Mouse (Mus musculus): Measurements from ENCODE around the gene Slc4a4. TPM values are rescaled to one million over a fixed set of nuclear protein-coding genes. Genes with fewer than 3 reads are reported as not detected.
"Not testable (repeated sequence)": the region's sequence is repeated elsewhere in the genome, so short reads cannot be mapped to it uniquely, and the experiment has no call there.

The Slc4a4 gene
- total RNA-seq, 2 experiments from 2014 or later, result 20.7 to 24.4 TPM

DNA sequence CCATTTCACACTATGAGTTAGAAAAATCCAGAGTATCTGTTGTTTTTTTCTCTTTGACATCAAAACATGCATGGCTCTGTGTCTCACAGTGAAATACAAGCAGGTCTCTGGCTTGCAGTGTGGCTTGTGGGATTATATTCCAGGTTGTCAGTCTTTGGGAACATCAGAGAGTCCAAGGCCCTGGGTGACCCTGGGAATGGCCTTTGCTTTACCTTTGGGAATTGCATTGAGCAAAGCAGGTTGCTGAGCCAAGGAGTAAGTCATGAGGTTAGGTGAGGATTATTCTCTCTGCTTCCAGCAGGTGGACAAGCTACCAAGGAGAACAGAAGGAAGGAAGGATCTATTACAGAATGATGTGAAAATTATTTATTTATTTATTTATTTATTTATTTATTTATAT, 102.4 kb downstream of the Slc4a4 start:
- DNase-seq (ENCODE audit: low spot score), result no peak
- intact Hi-C loops (cut with DNase I), result no loop called here

DNA sequence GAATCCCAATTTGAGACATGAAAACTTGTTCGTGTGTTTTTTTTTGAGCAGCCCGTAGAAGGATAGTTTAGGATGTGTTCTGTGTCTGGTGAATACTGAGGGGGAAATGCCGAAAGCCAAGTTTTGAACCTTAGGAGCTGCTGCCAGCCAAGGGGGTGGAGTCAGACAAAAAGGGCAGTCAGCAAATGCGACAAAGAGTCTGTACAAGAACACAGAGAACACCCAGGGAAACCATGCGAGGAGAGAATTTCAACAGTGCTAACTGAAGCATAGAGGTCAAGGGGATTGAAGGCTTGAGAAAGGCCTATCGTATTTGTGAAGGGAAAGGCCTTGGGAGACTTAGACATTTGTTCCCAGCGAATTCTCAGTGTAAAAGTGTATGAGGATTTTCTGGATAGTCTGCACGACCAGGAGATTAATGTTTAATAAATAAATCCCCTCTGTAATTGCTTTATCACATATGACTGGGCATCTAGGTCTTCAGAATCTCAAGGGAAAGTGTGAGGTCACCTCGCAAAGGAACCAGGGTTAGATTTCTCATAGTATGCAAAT, 103.7 kb downstream of the Slc4a4 start:
- DNase-seq (ENCODE audit: low spot score), result no peak
- intact Hi-C loops (cut with DNase I), result no loop called here

DNA sequence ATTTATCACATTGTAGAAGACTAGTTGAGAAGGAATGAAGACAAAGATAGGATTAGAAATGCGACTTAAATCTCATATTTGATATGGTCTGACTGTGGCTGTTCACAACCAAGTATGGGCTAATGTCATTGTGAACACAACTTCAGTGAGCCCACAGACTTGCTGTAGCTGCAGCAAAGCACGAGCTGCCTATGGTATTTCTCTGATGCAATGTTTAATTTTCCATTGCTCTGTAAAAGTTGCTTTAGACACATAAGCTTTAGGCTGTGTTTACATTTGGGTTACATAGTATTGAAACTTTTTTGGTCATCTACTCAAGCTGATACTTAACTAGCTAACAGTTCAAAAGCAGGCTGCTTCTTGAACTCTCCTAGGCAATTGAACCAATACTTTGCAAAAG, 104.7 kb downstream of the Slc4a4 start:
- DNase-seq (ENCODE audit: low spot score); intact Hi-C loops (cut with DNase I): not testable (repeated sequence)

GRCm38 (mm10) chr5:88994533-88994932, 107.9 kb downstream of the Slc4a4 start:
- DNase-seq (ENCODE audit: low spot score), result no peak
- intact Hi-C loops (cut with DNase I), result no loop called here

DNA sequence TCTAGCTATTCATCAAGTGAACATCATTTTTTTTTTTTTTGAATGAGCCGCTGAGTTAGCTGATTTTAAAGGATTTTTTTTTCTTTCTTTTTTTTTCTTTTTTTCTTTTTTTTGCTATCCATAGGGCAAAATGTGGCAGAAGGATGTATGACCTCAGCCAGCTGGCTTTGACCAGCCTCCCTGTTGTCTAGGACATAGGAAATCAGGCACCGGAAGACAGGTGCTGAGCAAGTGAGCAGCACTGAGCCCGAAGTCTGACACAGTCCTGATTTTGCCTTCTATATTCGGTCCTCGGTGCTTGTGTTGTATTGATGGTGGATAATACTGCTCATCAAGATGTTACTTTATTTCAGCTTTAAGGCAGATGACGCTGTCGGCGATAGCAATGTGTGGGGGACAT, 109.6 kb downstream of the Slc4a4 start:
- no peak for DNase-seq (ENCODE audit: low spot score)
- intact Hi-C loops (cut with DNase I), result no loop called here

- intact Hi-C loops (cut with DNase I), result no loop called here
- DNase-seq (ENCODE audit: low spot score), result no peak
Observed at GRCm38 (mm10) chr5:88997277-88997676, 110.7 kb downstream of the Slc4a4 start.

GRCm38 (mm10) chr5:88999793-89000192, 113.2 kb downstream of the Slc4a4 start:
- intact Hi-C loops (cut with DNase I), result no loop called here
- no peak for DNase-seq (ENCODE audit: low spot score)

DNA sequence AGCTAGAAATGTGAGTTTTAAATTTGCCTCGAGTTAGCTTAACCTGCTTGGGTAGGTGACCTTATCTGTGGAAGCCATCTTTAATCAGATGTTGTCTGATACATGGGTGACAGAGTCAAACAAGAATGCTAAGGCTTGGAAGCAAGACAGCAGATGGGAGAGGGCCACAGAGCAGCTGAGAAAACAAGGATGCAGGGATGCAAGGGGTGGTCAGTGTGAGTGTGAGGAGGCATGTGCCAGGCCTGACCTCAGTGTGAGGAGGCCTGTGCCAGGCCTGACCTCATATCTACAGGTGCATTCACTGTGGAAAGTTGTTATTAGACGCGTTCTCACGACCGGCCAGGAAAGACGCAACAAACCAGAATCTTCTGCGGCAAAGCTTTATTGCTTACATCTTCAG, 114.0 kb downstream of the Slc4a4 start:
- intact Hi-C loops (cut with DNase I), result no loop called here
- DNase-seq (ENCODE audit: low spot score), result no peak

GRCm38 (mm10) chr5:89010116-89010515, 123.5 kb downstream of the Slc4a4 start:
- no peak for DNase-seq (ENCODE audit: low spot score)
- intact Hi-C loops (cut with DNase I), result no loop called here

DNA sequence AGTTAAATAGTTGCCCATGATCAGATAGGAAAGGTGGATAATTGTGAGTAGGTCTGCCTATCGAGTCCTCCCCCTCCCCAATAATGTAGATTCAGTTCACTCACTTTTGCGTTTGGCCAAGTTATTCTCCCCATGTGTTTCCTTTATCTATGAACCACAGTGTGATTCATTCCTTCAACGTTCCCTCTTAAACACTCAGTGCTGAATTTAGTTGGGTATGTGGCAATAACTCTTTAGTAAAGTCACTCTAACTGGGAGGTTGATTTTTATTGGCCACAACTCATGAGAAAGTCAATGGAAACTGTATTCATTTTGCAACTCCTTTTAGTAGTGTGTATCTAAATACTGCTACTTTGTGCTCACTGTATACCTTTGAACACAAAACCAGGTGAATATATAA, 125.8 kb downstream of the Slc4a4 start:
- intact Hi-C loops (cut with DNase I), result no loop called here
- no peak for DNase-seq (ENCODE audit: low spot score)

DNA sequence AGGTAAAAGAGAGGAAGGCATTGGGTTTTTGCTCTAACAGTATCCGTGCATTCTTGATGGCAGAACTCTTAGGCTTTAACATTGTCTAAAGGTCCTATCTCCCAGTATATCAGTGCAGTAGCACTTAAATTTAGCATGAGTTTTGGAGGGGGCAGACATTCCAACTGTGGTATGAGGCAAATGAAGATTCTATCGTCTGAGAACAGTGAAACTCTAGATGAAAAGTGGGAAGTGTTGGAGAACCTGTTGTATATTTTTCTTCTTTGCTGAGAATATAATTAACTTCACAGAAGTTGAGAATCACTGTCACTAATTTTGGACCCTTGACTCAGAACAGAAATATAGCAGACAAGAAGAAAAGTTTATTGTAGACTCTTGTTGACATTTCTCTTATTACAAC, 128.2 kb downstream of the Slc4a4 start:
- intact Hi-C loops (cut with DNase I), result no loop called here
- no peak for DNase-seq (ENCODE audit: low spot score)

- intact Hi-C loops (cut with DNase I), result no loop called here
- DNase-seq (ENCODE audit: low spot score), result no peak
Observed at GRCm38 (mm10) chr5:89015878-89016277, 129.3 kb downstream of the Slc4a4 start.

GRCm38 (mm10) chr5:89018537-89018936, 131.9 kb downstream of the Slc4a4 start:
- no peak for DNase-seq (ENCODE audit: low spot score)
- intact Hi-C loops (cut with DNase I), result no loop called here

GRCm38 (mm10) chr5:89024413-89024812, 137.8 kb downstream of the Slc4a4 start:
- no peak for DNase-seq (ENCODE audit: low spot score)
- intact Hi-C loops (cut with DNase I), result no loop called here

DNA sequence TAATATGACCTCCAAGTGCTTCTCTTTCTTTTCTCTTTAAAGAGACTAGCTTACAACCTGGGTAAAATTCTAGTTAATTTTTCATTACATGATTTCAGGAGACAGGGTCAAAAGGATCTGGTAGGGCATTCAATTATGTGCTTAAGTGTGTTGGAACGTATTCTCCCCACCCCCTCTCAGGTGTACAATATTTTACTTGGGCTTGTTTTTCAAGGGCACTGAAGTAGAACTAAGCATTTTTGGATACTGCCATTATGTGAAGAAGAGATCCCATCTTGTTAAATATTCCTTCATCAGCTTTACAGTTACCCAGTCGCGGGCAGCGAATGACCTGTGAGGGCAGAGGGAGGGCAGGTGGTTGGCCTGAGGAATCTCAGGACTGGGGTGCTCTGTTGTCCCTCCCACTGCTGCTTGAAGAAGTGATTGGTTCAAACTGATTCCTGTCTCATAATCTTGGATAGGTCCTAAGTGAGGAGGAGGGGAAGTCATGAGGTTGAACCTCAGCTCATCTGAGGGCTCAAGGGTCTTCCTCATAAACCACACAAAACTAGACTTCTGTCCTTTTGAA, 141.0 kb downstream of the Slc4a4 start:
- DNase-seq (ENCODE audit: low spot score), result no peak
- intact Hi-C loops (cut with DNase I), result no loop called here

GRCm38 (mm10) chr5:89032647-89033046, 146.0 kb downstream of the Slc4a4 start:
- intact Hi-C loops (cut with DNase I), result no loop called here
- no peak for DNase-seq (ENCODE audit: low spot score)

DNA sequence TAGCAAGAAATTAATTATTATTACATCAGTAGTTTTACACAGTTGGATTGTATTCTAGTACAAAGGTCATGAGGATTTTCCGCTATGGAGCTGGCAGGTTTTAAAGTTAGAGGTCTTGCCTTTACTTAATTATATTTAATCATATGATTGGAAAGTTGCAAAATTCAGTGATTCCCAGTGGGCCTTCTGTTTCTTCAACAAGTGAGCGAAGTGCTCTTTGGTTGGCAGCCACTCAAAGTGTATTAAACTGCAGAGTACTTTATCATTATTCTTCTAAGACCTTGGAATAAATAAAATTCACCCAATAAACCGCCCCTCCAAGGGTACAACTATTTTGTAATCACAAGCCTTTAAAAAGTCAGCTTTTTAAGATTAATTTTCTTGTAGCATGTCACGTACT, 146.6 kb downstream of the Slc4a4 start:
- intact Hi-C loops (cut with DNase I), result no loop called here
- DNase-seq (ENCODE audit: low spot score), result no peak

DNA sequence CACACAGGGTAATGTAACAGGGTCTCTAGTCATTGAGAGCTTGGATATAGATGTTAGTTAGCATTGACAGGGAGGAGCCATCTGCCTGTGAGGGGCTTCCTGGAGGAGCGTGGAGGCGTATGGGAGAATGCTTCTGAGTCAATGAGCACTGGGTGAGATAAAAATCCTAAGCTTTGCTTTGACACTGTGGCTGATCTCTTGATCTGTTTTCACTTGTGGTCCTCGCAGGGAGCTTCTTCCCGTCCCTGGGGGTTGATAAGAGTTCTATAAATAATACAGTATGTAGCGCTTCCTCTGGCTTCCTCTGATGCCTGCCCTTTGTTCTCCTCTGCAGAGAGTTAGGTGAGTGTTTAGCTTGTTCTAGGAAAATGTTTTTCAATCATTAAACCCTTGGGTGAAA, 149.5 kb downstream of the Slc4a4 start:
- no peak for DNase-seq (ENCODE audit: low spot score)
- intact Hi-C loops (cut with DNase I), result no loop called here

- intact Hi-C loops (cut with DNase I), result no loop called here
- DNase-seq (ENCODE audit: low spot score), result no peak
Observed at GRCm38 (mm10) chr5:89040814-89041213, 154.2 kb downstream of the Slc4a4 start.

GRCm38 (mm10) chr5:89043846-89044245, 157.2 kb downstream of the Slc4a4 start:
- intact Hi-C loops (cut with DNase I), result no loop called here
- no peak for DNase-seq (ENCODE audit: low spot score)

DNA sequence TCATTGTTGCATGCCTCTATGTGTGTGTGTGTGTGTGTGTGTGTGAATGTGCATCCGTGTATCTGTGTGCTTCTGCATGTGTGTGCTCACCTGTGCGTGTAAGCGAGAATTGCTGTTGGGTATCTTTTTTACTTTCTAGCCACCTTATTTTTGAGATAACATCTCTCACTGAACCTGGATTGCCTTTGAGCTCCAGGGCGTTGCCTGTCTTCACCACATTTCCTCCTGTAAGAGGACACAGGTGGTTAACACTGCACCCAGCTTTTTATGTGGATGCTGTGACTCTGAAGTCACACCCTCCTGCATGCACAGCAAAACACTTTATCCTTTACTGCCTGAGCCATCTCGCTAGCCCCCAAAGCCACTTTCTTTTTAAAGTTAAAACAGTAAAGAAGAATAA, 158.2 kb downstream of the Slc4a4 start:
- intact Hi-C loops (cut with DNase I), result no loop called here
- no peak for DNase-seq (ENCODE audit: low spot score)

DNA sequence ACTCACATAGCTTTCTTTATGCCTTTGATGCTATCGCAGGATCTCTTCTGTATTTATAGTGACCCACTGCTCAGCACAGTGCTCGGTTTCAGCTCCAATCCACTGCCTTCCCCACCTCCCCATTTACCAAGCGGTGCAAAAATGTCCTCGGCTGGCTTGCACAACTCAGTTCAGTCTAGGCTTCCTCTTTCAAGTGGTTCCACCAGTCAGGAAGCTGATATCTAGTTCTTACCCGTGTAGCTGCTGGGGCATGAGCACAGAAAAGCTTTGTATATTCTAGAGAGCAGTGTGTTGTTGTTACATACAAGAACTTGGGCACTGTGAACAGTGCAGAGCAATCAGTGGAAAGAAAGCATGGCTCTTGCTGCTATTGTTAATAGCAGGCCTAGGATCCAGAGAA, 165.0 kb downstream of the Slc4a4 start:
- intact Hi-C loops (cut with DNase I), result no loop called here
- no peak for DNase-seq (ENCODE audit: low spot score)

Data from heart, postnatal 25 days (tissue).